Mouse (Mus musculus) layer of hippocampus, adult 2 months (tissue): ENCODE data around the gene Kpna1. TPM values are rescaled to one million over a fixed set of nuclear protein-coding genes. Genes with fewer than 3 reads are reported as not detected.
"Not testable (repeated sequence)": the region's sequence is repeated elsewhere in the genome, so short reads cannot be mapped to it uniquely, and the experiment has no call there.

Experiments used
- DNase-seq, 2 experiments: peaks; one replicate each; pipeline ENCODE4 v3.0.0; 2022; ENCODE audit warnings: low spot score in 2 of 2
- H3K27ac ChIP-seq: fragments of 200-600 bp; 2 replicates; pipeline ENCODE4 v1.8.1; 2022
- H3K4me3 ChIP-seq: fragments of 200-600 bp; 2 replicates; pipeline ENCODE4 v1.8.1; 2022; ENCODE audit warnings: mild to moderate bottlenecking
- CTCF ChIP-seq: fragments of 200-600 bp; conservative IDR thresholded peaks from 2 replicates; pipeline ENCODE4 v1.8.1; 2022; ENCODE audit warnings: antibody characterized with exemption, mild to moderate bottlenecking, moderate library complexity
- total RNA-seq, 2 experiments: library from RNA; stranded (reverse); gene quantifications; 2 replicates each; pipeline ENCODE4 v1.2.3; 2021

Gene Kpna1
- total RNA-seq, 2 experiments from 2014 or later, result 139 to 141 TPM

GRCm38 (mm10) chr16:35967319-35967718, 11.2 kb upstream of the Kpna1 start:
- H3K27ac ChIP-seq, result no peak overlapping the region
- no peak for DNase-seq
- H3K4me3 ChIP-seq, result no peak overlapping the region
- peak; percentile 51 for TF ChIP-seq CTCF

GRCm38 (mm10) chr16:35968149-35968548, 10.4 kb upstream of the Kpna1 start:
- no peak for DNase-seq
- Histone ChIP-seq H3K4me3 (no peak overlapping the region), H3K27ac (no peak overlapping the region)
- TF ChIP-seq CTCF, result no peak

GRCm38 (mm10) chr16:35974021-35974420, 4.5 kb upstream of the Kpna1 start:
- no peak for TF ChIP-seq CTCF
- Histone ChIP-seq H3K27ac (no peak overlapping the region), H3K4me3 (no peak overlapping the region)
- no peak for DNase-seq

GRCm38 (mm10) chr16:35981363-35981821, 2.8 kb downstream of the Kpna1 start:
- no peak overlapping the region for H3K27ac ChIP-seq
- peak; percentile 100 for DNase-seq
- TF ChIP-seq CTCF, result no peak
- no peak overlapping the region for H3K4me3 ChIP-seq

- peak overlapping the region; percentile 78 for H3K4me3 ChIP-seq
- TF ChIP-seq CTCF, result no peak
- no peak for DNase-seq
- peak overlapping the region; percentile 97 for H3K27ac ChIP-seq
These were observed 4.0 kb downstream of the Kpna1 start for GRCm38 (mm10) chr16:35982506-35982901.

- Histone ChIP-seq H3K27ac (peak overlapping the region; percentile 97), H3K4me3 (peak overlapping the region; percentile 78)
- no peak for TF ChIP-seq CTCF
- DNase-seq, result peak; percentile 88 to 91
These were observed 4.5 kb downstream of the Kpna1 start for GRCm38 (mm10) chr16:35982902-35983516.

GRCm38 (mm10) chr16:35983517-35984101, 5.1 kb downstream of the Kpna1 start:
- DNase-seq, result peak; percentile 68 to 80
- Histone ChIP-seq H3K4me3 (peak overlapping the region; percentile 78), H3K27ac (peak overlapping the region; percentile 97)
- TF ChIP-seq CTCF, result no peak

GRCm38 (mm10) chr16:35984471-35984870, 5.9 kb downstream of the Kpna1 start:
- no peak overlapping the region for H3K27ac ChIP-seq
- peak overlapping the region; percentile 78; the same call in 1 of the 2 replicates for H3K4me3 ChIP-seq
- no peak for DNase-seq
- no peak for TF ChIP-seq CTCF

- no peak for DNase-seq
- no peak for TF ChIP-seq CTCF
- H3K27ac ChIP-seq, result no peak overlapping the region
- H3K4me3 ChIP-seq, result no peak overlapping the region
These were observed 9.4 kb downstream of the Kpna1 start for GRCm38 (mm10) chr16:35987930-35988329.

- H3K4me3 ChIP-seq, result no peak overlapping the region
- DNase-seq, result no peak
- TF ChIP-seq CTCF, result no peak
These were observed 13.8 kb downstream of the Kpna1 start for GRCm38 (mm10) chr16:35992391-35992790.

GRCm38 (mm10) chr16:35993316-35993715, 14.8 kb downstream of the Kpna1 start:
- no peak for TF ChIP-seq CTCF
- peak in 1 of 2 experiments; percentile 13 for DNase-seq
- Histone ChIP-seq H3K27ac (no peak overlapping the region), H3K4me3 (no peak overlapping the region)

More at GRCm38 (mm10) chr16:35992391-35992790, 13.8 kb downstream of the Kpna1 start:
- peak overlapping the region; percentile 0 for H3K27ac ChIP-seq

- not testable (repeated sequence) for H3K4me3 ChIP-seq
These were observed 20.3 kb downstream of the Kpna1 start for GRCm38 (mm10) chr16:35998852-35999251.

GRCm38 (mm10) chr16:36008396-36008795, 29.8 kb downstream of the Kpna1 start:
- DNase-seq, result no peak
- no peak for TF ChIP-seq CTCF
- Histone ChIP-seq H3K4me3 (no peak overlapping the region), H3K27ac (no peak overlapping the region)

More at GRCm38 (mm10) chr16:35998852-35999251, 20.3 kb downstream of the Kpna1 start:
- DNase-seq, H3K27ac ChIP-seq: not testable (repeated sequence)

GRCm38 (mm10) chr16:36016335-36016734, 37.8 kb downstream of the Kpna1 start:
- no peak for TF ChIP-seq CTCF
- DNase-seq, result no peak
- H3K4me3 ChIP-seq, result no peak overlapping the region
- H3K27ac ChIP-seq, result no peak overlapping the region

- DNase-seq, H3K27ac ChIP-seq, H3K4me3 ChIP-seq: not testable (repeated sequence)
These were observed 49.6 kb downstream of the Kpna1 start for GRCm38 (mm10) chr16:36028120-36028519.
